Mouse (Mus musculus): Measurements from ENCODE around the gene Cdr2. TPM values are rescaled to one million over a fixed set of nuclear protein-coding genes. Genes with fewer than 3 reads are reported as not detected.

Gene Cdr2
- polyA plus RNA-seq (2012; rRNA removed): 12.5 and 21.6 TPM in 2 replicates

GRCm38 (mm10) chr7:120982200-120982841 is at the start of gene Cdr2, which contains the start of gene Mfsd13b:
Cdr2 (minus strand) TSS chr7:120982312.
Mfsd13b (plus strand) TSS chr7:120982509.

GRCm38 (mm10) chr7:120917592-120918461 is 64.3 kb downstream of the Cdr2 start, which contains the start of gene Polr3e:
Polr3e (plus strand) TSS chr7:120917744.

Other genes with a start within 250 kb of the Cdr2 start
- 7.0 TPM in 2 replicates for gene Vwa3a, start 243.0 kb downstream of the Cdr2 start, polyA plus RNA-seq (2012; rRNA removed)
- gene Gm5737, start 169.9 kb downstream of the Cdr2 start, polyA plus RNA-seq (2012; rRNA removed): 0.67 and 1.1 TPM in 2 replicates
- 48.4 and 59.3 TPM in 2 replicates for gene Eef2k, start 139.5 kb downstream of the Cdr2 start, polyA plus RNA-seq (2012; rRNA removed)
- 29.7 and 31.4 TPM in 2 replicates for gene Polr3e, start 64.6 kb downstream of the Cdr2 start, polyA plus RNA-seq (2012; rRNA removed)
- 0.41 and 0.52 TPM in 2 replicates for gene Mfsd13b, start 197 bp upstream of the Cdr2 start, polyA plus RNA-seq (2012; rRNA removed)
- 35.3 and 51.4 TPM in 2 replicates for gene Mettl9, start 52.1 kb upstream of the Cdr2 start, polyA plus RNA-seq (2012; rRNA removed)
- gene Igsf6, start 92.3 kb upstream of the Cdr2 start, polyA plus RNA-seq (2012; rRNA removed): 0.93 and 1.2 TPM in 2 replicates
- 0.31 and 0.33 TPM in 2 replicates for gene Otoa, start 99.3 kb upstream of the Cdr2 start, polyA plus RNA-seq (2012; rRNA removed)